Mouse (Mus musculus) midbrain, embryonic 10.5 days (tissue): ENCODE measurements at regions not wholly inside any gene's neighbourhood (a gene's known extent, or its start where the extent isn't known, plus 50 kb on each side); places are given as distances from the start of the nearest gene placed in this dataset.
A peak's percentile ranks its signal among the peaks of the same experiment; 100 is the strongest.

Experiments used
- DNase-seq: peaks from one replicate; pipeline ENCODE4 v3.0.0-alpha.2; 2017; ENCODE audit warnings: low spot score
- H3K27ac ChIP-seq: fragments of 300-500 bp; sonication (generic); replicated peaks from 2 replicates; pipeline ENCODE4 v1.5.1; 2016; ENCODE audit warnings: mild to moderate bottlenecking
- H3K27me3 ChIP-seq: fragments of 300-500 bp; sonication (generic); 2 replicates; pipeline ENCODE4 v1.6.1; 2016; ENCODE audit warnings: low read depth, mild to moderate bottlenecking; ENCODE audit not compliant: poor library complexity, severe bottlenecking
- H3K36me3 ChIP-seq: fragments of 300-500 bp; sonication (generic); 2 replicates; pipeline ENCODE4 v1.6.1; 2016; ENCODE audit warnings: mild to moderate bottlenecking, moderate library complexity
- H3K4me1 ChIP-seq: fragments of 300-500 bp; sonication (generic); 2 replicates; pipeline ENCODE4 v1.6.1; 2016
- H3K4me3 ChIP-seq: fragments of 300-500 bp; sonication (generic); 2 replicates; pipeline ENCODE4 v1.5.1; 2016; ENCODE audit warnings: mild to moderate bottlenecking, moderate library complexity
- H3K9me3 ChIP-seq: fragments of 300-500 bp; sonication (generic); replicated peaks from 2 replicates; pipeline ENCODE4 v1.6.1; 2016; ENCODE audit warnings: mild to moderate bottlenecking
- WGBS: fragments of 180-500 bp; shearing (Covaris S2); methylation state at CpG from one replicate; pipeline ENCODE4 v1.1.7; 2016; 5-methylcytosine and 5-hydroxymethylcytosine counted together

DNA sequence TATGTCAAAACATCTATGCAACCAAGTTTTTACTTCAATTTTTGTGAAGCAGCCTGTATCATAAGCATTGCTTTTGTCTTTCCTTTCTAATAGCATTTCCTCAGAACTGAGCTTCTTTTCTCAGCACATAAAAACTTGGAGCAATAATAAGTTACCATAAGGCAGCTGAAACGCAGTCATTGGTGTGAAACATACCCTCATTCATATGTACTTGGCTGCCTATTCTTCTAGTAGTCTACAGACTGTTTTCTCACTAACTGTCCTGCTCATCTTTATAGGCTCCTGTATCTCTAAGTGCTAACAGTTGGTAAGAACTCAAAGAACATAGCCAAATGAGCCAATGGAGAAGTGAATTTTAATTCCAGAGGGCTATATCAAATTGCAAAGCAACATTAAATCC lies 454.6 kb upstream of the Ptprd start:
- 71% methylated on average over 1 of the region's 1 CpGs for whole genome bisulfite sequencing
- no peak overlapping the region for H3K27ac ChIP-seq
- H3K4me3 ChIP-seq: no peak overlapping the region
- no peaks in the 10 kb centered on the region for H3K4me1 ChIP-seq
- no peak for DNase-seq
- no peaks in the 10 kb centered on the region for H3K9me3 ChIP-seq
- no peaks in the 10 kb centered on the region for H3K27me3 ChIP-seq
- no peaks in the 10 kb centered on the region for H3K36me3 ChIP-seq

DNA sequence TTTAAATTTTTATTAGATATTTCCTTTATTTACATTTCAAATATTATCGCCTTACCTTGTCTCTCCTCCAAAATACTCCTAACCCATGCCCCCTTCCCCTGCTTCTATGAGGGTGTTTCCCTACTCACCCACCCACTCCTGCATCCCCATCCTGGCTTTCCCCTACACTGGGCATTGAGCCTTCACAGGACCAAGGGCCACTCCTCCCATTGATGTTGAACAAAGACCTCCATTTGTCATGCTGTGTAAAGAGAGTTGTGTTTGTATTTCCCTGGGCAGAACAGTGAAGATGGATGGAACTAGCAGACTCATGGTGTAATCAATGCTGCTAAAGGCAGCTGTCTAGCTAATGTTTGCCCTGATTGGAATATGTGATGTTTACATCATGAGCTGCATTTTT lies 431.0 kb upstream of the Ptprd start:
- H3K27ac ChIP-seq: no peak overlapping the region
- no peaks in the 10 kb centered on the region for H3K9me3 ChIP-seq
- 74% methylated on average over 1 of the region's 1 CpGs for WGBS
- 0 out of 2 replicates have a peak, but pooled peaks cover 4% of the 10 kb centered on the region for H3K4me1 ChIP-seq
- no peaks in the 10 kb centered on the region for H3K27me3 ChIP-seq
- no peak overlapping the region for H3K4me3 ChIP-seq
- H3K36me3 ChIP-seq: no peaks in the 10 kb centered on the region
- DNase-seq: no peak

DNA sequence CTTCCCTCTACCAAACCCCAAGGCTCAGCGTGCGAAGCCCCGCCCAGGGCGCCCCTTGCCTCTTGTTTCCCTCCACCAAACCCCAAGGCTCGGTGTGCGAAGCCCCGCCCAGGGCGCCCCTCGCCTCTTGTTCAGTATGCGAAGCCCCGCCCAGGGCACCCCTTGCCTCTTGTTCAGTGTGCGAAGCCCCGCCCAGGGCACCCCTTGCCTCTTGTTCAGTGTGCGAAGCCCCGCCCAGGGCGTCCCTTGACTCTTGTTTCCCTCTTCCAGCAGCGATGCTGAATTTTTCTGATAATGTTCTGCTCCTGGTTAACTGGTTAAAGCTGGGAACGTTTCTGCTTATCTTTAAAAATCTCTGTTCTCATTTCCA lies 394.7 kb upstream of the Ptprd start:
- no peaks in the 10 kb centered on the region for H3K27me3 ChIP-seq
- no peaks in the 10 kb centered on the region for H3K9me3 ChIP-seq
- peak overlapping the region; percentile 49; the same call in 1 of the 2 replicates for H3K27ac ChIP-seq
- DNase-seq: peak; percentile 29
- H3K4me3 ChIP-seq: peak overlapping the region; percentile 48
- 20% methylated on average over 18 of the region's 18 CpGs for WGBS
- H3K4me1 ChIP-seq: peaks cover 6% of the 10 kb centered on the region; the same call in 1 of the 2 replicates
- no peaks in the 10 kb centered on the region for H3K36me3 ChIP-seq

DNA sequence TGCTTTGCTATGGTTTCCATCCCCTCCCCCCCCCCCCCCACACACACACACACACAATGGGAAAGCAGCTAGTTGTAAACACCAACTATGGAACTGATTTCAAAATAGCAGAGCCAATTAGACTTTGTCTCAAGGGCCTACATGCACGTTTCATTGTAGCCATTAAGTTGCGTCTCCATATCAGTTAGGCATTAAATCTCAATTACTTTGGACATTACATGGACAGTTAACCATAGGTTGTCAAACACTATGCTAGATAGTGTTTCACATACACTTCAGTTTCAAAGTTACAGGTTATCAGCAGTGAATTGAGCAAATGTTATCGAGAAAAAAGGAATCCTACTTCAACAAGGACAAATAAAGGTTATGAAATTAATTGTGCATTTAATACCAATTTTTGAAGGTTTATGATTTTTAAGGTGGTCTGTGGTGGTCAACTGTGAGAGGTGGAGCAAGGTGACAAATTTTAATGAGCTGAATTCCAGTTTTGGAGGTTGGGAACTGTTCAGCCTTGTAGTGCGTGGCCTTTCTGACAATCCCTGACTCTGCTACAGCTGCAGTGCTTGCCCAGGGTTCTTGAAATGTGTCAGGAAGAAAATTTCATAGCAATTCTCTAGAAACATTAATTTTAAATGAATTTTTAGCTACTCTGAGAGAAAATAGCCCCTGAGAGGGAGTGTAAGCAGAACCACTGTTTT lies 394.2 kb upstream of the Ptprd start:
- H3K9me3 ChIP-seq: no peaks in the 10 kb centered on the region
- peaks cover 6% of the 10 kb centered on the region; the same call in 1 of the 2 replicates for H3K4me1 ChIP-seq
- no peaks in the 10 kb centered on the region for H3K36me3 ChIP-seq
- 93% methylated on average over 4 of the region's 4 CpGs for WGBS
- no peaks in the 10 kb centered on the region for H3K27me3 ChIP-seq
- peak overlapping the region; percentile 48 for H3K4me3 ChIP-seq
- no peak for DNase-seq
- H3K27ac ChIP-seq: peak overlapping the region; percentile 49; the same call in 1 of the 2 replicates

DNA sequence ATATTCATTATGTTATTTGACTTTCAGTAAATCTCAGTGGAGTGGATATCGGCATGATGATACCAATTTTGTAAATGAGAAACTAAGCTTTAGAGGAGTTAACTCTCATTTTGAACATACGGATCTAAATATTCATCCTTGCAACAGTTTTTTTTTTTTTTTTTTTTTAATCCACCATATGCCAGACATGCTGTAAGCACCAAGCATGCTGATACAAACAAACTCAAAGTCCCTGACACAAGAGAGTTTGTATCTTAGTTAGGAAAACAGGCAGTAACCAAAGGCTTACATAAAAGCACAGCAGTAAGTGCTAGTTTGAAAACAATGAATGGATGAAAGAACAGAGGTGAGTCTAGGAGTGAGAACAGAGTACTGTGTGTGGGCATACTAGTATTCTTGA lies 369.8 kb upstream of the Ptprd start:
- no peak overlapping the region for H3K4me3 ChIP-seq
- no peaks in the 10 kb centered on the region for H3K27me3 ChIP-seq
- WGBS: 93% methylated on average over 2 of the region's 2 CpGs
- H3K27ac ChIP-seq: no peak overlapping the region
- no peaks in the 10 kb centered on the region for H3K9me3 ChIP-seq
- no peaks in the 10 kb centered on the region for H3K36me3 ChIP-seq
- DNase-seq: no peak
- H3K4me1 ChIP-seq: no peaks in the 10 kb centered on the region

DNA sequence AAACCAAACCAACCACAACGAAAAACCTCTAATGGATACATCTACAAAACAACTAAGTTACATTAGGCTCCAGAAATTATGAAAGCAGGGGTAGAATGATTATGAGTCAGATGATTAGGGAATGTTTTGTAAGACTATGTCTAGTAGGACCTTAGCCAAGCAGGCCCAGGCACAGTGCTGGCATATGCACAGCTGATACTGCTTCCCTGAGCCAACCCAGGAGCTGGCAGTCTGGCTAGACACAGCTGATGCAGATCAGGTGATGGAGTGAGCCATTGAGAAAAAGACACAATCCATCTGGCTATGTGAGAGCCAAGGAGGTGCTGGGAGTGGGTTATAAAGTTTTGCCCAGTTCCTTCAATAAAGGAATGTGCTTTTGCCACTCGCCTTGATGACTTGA lies 353.6 kb upstream of the Ptprd start:
- Histone ChIP-seq H3K9me3 (no peaks in the 10 kb centered on the region), H3K36me3 (no peaks in the 10 kb centered on the region), H3K4me3 (no peak overlapping the region), H3K27me3 (no peaks in the 10 kb centered on the region), H3K27ac (no peak overlapping the region), H3K4me1 (no peaks in the 10 kb centered on the region)
- no peak for DNase-seq
- WGBS: 88% methylated on average over 2 of the region's 2 CpGs
